Mouse (Mus musculus): Measurements from ENCODE around the gene Mpp5. TPM values are rescaled to one million over a fixed set of nuclear protein-coding genes. Genes with fewer than 3 reads are reported as not detected.
A peak's percentile ranks its signal among the peaks of the same experiment; 100 is the strongest.

Gene Mpp5
- 10 to 100 TPM; 22.4 to 28.3 TPM for total RNA-seq (2021)

DNA sequence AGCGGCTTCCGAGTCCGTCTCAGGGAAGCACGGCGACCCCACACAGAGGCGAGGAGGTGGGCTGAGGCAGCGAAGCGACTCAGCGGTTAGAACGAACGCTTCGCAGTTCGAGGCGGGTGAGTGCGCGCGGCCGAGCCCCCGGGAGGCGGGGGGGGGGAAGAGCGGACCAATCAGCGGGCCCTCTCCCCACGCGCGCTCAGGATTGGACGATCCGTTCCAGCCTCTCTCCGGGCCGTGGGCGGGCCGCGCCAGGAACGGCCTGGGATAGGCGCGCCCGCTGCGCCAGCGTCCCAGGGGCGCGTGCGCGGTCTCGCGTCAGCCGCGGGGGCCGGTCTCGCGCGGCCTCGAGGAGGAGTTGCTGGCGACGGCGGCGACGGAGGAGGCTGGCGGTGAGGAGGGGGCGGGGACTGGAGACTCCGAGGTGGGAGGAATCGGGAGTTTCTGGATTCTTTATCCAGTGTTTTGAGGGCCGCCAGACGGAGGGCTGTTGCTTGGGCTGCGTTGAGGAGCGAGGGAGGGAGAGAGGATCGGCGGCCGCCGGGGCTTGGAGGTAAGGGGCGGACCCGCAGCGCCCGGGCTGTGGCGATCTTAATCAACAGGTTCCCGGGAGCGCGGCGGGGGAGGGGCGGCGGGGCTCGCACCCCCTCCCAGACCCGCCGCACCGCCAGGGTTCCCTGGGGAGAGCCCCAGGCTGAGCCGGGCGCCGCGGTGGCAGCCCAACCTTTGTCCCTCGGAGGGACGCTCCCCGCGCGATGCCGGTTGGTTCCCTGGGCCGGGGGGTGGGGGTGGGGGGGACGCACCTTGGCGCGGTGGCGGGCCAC is at the start of gene Mpp5:
TSS of gene Mpp5 (plus strand) at position 351 of the 821 bp plus-strand sequence.
- peak; percentile 98 for DNase-seq (ENCODE audit: low spot score in 2 of 2)
- intact Hi-C loops (cut with DNase I), result loop anchor here (2.0 kb wide), 2 partner anchors 112 to 522 kb away; partner anchors contain the start of genes Atp6v1d, Eif2s1 and Gphn

DNA sequence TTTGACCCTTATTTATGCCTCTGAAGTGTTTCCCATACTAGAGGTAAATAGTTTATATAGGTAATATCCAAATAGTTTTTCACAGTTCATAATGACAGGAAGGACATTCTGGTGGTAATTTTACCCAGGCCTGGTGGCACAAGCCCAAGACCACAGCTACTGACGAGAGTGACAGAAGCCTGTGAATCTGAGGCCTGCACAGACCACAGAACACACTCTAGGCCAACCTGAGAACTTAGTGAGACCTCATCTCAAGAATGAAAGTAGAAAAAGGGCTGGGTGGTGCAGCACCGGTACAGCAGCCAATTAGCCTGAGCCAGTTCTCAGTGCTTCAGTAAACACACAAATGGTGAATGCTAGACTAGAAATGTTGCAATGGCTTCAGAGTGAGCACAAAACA is 30.9 kb upstream of the Mpp5 start:
- intact Hi-C loops (cut with DNase I), result no loop called here
- DNase-seq (ENCODE audit: low spot score in 2 of 2), result no peak

DNA sequence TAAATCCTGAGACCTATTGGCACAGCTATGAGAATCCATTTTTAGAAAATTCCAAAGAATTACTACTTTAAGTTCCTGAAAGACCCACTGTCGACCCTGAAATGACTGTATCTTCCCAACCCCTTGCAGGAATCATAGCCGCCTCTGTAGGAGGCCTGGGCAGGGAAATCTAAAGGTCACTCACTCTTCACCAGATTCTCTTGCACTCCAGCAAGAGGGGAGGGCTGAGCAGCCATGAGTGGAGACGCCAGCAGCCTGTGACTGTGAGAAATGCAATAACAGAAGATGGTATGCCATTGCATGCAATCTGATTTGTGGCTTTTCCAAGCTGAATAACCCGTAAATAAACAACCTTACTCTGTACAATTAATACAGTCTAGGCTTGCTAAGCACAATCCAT is 21.0 kb upstream of the Mpp5 start:
- intact Hi-C loops (cut with DNase I), result no loop called here
- DNase-seq (ENCODE audit: low spot score in 2 of 2), result no peak

DNA sequence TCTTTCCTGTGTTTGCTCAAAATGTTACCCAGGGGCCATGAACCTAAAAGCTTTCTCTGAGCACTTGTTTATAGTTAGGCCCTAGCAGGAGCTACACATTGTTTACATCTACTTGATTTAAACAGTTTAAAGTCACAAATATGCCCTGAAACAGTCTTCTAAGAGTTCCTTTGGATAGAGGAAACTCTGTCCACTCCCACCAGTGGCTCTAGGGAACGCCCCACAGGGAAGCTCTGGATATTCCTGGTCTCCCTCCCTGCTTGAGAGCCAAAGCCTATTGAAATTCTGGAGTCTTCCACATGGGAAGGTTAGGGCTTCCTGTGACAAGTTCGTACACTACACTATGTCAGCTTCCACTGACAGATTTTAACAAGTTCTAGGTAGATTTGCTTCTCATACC is 9.1 kb upstream of the Mpp5 start:
- no peak for DNase-seq (ENCODE audit: low spot score in 2 of 2)
- intact Hi-C loops (cut with DNase I), result no loop called here

DNA sequence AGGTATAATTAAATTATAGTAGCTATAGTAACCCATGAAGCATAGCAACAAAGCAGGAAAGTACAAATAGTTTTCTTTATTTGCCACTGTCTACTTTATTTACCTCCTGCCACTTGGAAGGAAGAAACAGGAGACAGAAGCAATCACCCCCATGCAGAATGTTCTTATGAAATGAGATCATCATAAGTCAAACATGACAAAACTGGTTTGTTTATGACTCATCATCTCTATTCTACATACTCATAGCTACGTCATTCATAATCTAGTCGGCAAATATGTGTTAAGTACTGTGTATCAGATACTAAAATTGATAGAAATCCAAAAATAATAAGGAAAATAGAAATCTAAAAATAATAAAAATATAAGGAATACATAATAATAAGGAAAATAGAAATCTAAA is 8.4 kb upstream of the Mpp5 start:
- no peak for DNase-seq (ENCODE audit: low spot score in 2 of 2)
- intact Hi-C loops (cut with DNase I), result no loop called here

DNA sequence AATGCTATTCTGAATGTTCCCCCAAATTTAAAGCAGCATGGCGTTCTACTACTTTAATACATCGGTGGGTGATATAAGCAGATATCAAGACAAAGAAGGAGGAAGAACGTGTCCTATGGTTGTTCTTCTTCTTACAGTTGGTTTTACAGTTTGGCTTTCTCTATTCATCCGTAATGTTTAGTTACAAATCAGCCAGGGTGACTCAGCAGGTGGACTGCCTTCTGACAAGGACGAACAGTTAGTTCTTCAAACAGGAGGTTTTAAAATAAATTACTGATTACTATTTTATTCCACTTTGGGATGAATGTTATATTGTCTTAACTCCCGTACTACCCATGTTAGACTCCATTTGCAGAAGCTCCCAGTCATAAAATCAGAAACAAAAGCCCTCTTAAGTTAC is 2.5 kb upstream of the Mpp5 start:
- intact Hi-C loops (cut with DNase I), result no loop called here

DNA sequence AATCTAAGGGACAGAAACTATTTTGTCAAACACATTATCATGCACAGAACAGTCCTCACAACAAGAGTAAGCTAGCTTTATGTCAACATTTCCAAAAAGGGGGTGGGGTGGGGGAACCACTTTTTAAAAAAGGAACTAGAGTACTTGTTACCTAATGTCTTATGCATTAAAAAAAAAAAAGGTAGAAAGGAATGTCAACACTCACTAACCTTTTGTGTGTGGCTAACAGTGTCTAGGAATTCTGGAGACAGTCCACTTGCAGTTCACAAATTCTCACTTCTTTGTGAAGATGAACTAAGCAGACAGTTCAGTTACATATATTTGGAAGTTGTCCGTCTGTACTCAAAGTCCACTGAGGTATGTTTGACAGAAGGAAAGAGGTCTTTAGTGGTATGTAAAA is 1.3 kb upstream of the Mpp5 start:
- no peak for DNase-seq (ENCODE audit: low spot score in 2 of 2)
- intact Hi-C loops (cut with DNase I), result no loop called here

More for the DNA sequence above, 2.5 kb upstream of the Mpp5 start:
- no peak for DNase-seq (ENCODE audit: low spot score in 2 of 2)

DNA sequence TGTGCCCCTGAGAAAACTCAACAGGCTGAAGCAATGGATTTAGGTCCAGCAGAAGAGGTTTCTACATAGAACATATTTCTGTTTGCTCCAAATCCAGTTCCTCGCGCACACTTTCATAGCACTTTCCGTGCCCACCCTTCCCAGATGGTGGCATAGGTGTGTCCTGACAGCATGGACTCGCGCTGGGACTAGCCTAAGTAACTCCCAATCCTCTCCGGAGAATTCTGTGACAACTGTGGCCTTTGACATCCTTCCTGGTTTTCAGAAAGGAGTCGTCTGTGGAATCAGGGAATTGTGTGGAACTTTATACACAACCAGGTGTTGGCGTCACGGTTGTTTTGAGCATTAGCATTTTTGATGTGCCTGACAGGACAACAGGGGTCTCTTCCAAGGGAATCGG is 594 bp upstream of the Mpp5 start:
- no peak for DNase-seq (ENCODE audit: low spot score in 2 of 2)
- intact Hi-C loops (cut with DNase I), result loop anchor here (2.0 kb wide), 2 partner anchors 113 to 521 kb away; partner anchors contain the start of genes Atp6v1d, Eif2s1 and Gphn

DNA sequence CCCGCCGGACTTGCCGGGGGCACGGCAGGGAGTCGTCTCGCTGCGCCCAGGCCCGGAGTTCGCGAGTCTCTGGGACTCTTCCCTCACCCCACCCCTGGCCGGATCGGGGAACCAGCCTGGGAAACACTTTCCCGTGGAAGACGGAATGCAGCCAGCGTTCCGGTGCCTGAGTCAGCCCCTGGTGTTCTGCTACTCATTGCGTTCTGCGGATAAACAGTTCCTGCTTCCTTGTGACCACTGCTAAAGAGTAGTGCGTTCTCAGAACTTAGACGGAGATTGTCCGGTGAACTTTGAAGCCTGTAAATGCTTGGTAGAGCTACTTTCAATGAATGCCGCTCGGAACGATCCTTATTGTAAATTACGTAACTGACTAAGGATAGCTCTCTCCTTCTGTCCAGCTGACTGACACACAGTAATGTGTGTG is 683 bp downstream of the Mpp5 start:
- intact Hi-C loops (cut with DNase I), result loop anchor here (2.0 kb wide), 2 partner anchors 111 to 523 kb away; partner anchors contain the start of genes Atp6v1d, Eif2s1 and Gphn
- peak; percentile 60 to 67 for DNase-seq (ENCODE audit: low spot score in 2 of 2)

DNA sequence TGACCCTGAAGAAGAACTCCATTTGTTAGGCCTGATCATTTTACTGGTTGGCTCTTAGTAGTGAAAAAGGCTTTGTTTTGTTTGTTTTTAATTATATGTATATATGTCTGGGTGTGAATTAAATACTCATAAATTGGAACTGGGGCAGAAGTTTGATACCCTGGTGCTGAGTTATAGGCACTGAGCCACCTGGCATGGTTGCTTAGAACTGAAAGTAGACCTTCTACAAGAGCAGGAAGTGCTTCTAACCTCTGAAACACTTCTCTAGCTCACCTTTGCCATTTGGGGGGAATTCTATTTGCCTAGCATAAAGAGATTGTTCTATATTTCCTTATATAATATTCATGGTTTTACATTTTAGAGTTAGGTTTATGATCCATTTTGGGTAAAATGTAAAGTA is 13.3 kb downstream of the Mpp5 start:
- no peak for DNase-seq (ENCODE audit: low spot score in 2 of 2)

DNA sequence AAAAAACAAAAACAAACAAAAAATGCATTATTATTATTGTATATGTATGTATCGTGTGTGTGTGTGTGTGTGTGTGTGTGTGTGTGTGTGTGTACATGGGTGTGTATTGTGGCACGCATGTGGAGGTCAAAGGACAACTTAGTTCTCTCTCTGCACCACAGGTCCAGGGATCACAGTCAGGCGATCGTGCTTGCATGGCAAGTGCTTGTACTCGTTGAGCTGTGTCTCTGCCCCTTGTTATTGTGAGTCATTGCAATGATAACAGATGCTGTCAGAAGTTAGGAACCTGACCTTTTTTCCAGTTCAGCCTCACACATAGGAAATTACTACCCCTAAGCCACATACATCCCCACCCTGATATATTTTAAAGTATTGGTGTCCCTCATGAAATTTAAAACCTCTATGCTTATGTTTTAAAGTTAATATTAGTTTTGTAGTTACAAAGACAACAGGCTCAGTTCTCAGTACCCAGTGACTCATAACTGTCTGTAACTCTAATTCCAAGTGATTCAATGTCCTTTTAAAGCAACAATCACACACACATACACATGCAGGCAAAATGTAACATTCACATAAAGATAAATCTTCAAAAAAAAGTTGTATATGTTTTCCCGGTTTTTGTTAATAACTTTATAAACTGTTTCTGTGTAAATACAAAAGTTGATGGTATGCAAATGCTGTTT is 20.5 kb downstream of the Mpp5 start:
- intact Hi-C loops (cut with DNase I), result no loop called here
- DNase-seq (ENCODE audit: low spot score in 2 of 2), result no peak

More for the DNA sequence above, 13.3 kb downstream of the Mpp5 start:
- intact Hi-C loops (cut with DNase I), result no loop called here

DNA sequence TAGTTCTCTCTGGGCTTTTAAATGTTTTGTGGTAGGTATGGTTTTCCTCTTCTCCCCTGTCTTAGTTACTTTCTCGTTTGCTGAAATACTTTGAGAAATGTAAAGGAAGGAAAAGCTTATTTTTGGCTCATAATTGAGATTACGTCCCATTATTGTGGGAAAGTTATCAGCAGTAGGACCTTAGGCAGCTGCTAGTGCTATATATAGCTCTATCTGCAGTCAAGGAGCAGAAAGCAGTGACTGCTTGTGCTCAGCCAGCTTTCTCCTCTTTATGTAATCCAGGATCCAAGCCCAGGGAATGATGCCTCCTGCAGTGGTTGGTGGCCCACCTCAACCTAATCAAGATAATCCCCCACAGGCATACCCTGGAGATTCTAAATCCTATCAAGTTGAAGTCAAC is 24.5 kb downstream of the Mpp5 start:
- DNase-seq (ENCODE audit: low spot score in 2 of 2), result no peak
- intact Hi-C loops (cut with DNase I), result no loop called here

DNA sequence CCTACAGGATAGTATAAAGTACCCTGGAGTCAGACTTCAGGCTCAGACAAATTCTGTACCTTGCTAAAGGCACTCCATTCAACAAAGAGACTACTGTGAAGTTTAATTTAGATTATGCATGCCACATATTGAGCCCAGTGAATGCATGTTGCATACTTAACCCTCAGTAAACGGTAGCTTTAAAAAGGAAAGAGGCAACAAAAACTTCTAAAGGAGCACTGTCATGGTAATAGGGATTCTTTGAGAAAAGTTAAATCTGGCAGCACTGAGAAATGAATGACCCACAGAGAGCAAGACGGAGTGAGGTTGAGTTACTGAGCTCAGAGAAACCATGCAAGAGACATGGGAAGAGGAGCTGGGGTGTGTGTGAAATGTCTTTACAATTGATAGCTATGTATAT is 29.2 kb downstream of the Mpp5 start:
- intact Hi-C loops (cut with DNase I), result no loop called here
- DNase-seq (ENCODE audit: low spot score in 2 of 2), result no peak

DNA sequence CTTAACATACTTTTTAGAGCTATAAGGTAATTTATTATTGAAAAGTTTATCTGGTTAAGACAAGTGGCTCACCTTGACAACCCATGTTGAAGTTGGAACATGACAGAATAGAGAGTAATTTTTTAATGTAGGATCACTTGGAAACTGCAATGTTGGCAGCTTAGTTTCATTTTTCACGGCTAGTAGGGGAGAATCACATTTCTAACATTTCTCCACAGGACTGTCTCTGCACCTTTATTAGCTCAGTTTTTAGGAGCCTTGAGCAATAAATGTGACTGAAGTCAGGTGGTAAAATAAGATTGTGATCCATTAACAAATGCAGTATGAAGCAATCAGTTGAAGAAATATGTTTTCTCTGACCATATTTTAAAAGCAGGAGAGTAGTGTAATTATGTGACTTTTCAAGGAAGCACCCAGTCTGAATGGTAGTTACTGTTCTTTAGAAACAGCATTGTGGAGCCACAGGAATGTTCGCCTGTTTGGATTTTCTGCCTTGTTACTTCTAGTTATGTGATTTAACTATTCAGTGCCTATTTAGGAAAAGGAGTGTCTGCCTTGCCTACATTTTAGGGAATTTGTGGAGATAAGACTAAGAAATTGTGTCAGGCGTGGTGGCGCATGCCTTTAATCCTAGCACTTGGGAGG is 29.8 kb downstream of the Mpp5 start:
- intact Hi-C loops (cut with DNase I), result no loop called here
- DNase-seq (ENCODE audit: low spot score in 2 of 2), result no peak

DNA sequence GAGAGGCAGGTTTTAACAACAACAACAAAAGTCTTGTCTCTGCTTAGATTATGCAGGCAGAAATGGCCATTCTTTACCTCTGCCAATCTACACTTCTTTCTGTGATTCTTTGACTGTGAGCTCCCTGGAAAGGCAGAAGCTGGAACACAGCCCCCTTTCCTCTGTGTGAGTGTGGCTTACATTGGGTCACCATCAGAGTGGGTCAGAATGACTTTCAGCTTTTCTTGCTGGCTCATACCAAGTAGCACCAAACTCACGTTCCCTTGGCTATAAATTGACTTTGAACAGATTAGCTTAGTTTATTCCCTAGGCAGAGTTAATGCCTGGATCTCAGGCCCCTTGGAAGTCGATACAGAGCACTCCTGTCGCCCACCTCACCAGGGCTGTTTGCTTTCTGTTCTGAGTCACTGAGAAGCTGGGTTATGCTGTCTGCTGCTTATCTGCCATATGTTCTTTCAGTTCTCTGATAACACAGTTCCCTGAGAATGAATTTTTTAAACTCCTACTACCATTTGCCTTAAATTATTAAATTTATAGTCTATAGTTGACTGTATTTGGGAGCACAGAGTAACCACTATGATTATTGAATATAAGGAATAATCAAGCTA is 39.7 kb downstream of the Mpp5 start:
- peak in 1 of 2 experiments; percentile 49 for DNase-seq (ENCODE audit: low spot score in 2 of 2)
- intact Hi-C loops (cut with DNase I), result no loop called here

DNA sequence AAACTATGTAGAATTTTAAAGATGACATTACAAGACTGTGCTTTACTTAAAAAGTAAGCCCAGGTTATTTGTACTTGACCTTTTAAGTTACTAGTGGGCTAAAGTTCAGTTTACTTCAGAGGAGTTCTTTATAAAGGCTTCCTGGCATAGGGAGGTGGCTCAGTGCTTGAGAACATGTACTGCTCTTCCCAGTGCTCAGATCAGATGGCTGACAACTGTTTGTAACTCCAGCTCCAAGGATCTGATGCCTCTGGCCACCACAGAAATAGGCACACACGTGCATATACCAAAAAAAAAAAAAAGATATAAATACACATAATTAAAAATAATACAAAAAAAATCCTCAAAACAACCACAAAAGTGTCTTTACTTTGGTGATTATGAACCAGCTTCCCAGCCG is 42.1 kb downstream of the Mpp5 start:
- DNase-seq (ENCODE audit: low spot score in 2 of 2), result no peak
- intact Hi-C loops (cut with DNase I), result no loop called here

DNA sequence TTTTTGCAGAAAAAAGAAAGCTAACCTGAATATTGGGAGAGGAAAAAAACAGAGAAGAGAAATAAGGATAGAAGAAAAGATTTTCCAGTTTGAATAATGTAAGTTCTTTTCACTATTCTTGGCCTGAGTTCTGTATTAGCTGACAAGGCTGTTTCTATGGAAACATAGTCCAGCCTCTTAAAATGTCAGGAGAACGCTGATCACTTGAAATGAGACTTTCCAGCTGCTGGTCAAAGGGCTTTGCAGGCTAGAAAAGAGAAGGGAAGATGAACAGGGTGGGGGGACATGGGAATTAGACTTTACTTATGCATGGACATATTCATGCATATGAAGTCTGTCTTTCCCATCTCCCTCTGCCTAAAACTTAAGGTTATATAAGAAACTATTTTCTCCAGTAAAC is 45.5 kb downstream of the Mpp5 start:
- intact Hi-C loops (cut with DNase I), result no loop called here
- no peak for DNase-seq (ENCODE audit: low spot score in 2 of 2)

DNA sequence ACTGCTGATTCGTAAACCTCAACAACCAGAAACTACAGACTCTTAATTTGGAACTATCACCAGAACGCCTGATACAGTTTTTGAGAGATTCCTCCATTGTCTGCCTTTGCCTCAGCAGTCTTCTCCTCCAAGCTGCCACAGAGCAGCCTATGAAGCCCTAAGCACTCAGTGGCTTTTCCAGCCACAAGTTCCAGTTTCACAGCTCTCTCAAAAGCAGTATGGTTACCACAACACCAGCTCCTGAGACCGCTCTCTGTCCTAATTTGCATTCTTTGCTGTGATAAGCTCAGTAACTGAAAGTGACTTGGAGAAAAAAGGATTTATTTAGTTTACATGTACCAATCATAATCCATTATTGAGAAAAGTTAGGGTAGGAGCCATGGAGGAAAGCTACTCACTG is 51.3 kb downstream of the Mpp5 start:
- intact Hi-C loops (cut with DNase I), result no loop called here
- no peak for DNase-seq (ENCODE audit: low spot score in 2 of 2)

DNA sequence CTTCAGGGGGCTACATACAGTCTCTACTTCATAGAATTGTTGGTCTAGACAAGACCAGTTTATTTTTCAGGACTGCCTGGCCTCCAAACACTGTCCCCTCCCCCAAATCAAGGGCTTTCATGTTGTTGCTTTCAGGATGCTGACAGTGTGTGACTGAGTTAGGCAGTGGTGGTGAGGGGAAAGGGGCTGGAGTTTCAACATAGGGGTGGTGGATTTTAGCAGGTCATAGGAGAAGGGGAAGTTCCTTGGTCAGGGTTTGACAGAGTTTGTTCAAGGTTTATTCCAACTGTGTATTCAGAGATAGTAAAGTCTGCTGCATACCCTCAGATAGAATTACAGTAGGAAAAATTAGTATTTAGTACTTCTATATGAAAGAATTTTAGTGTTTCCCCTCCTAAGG is 53.1 kb downstream of the Mpp5 start:
- intact Hi-C loops (cut with DNase I), result no loop called here
- DNase-seq (ENCODE audit: low spot score in 2 of 2), result no peak

DNA sequence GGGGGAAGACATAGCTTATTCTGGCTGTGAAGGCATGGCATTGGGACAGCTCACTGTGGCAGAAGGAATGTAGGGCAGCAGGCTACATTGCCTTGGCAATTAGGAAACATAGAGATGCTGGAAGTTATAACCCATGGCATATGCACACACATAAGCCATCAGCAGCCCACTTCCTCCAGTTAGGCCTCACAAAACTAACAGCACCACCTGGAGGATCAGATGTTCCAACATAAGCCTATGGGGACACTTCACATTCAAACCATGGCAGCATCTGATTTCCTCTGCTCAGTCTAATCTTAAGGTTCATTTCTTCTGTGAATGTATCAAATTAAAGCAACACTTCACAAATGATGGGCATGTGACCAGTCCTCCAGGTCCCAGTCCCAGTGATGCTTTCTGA is 65.7 kb downstream of the Mpp5 start:
- intact Hi-C loops (cut with DNase I), result no loop called here
- DNase-seq (ENCODE audit: low spot score in 2 of 2), result no peak
